Mouse (Mus musculus): ENCODE measurements around the gene Tssc4.
A peak's percentile ranks its signal among the peaks of the same experiment; 100 is the strongest.

- TF ChIP-seq CTCF (IDR thresholded peaks at IDR 0.05; ENCODE audit: insufficient read depth, low read length) (peak; percentile 26; the same call in 1 of the 2 replicates), POLR2A (IDR thresholded peaks at IDR 0.05; ENCODE audit: borderline replicate concordance, extremely low read depth, low read depth, low read length) (no peak)
These were observed 4.0 kb downstream of the Tssc4 start for GRCm38 (mm10) chr7:143073086-143073485.
